Mouse (Mus musculus) Muller cell, postnatal 12 days (primary cell): ENCODE measurements at regions not wholly inside any gene's neighbourhood (a gene's known extent, or its start where the extent isn't known, plus 50 kb on each side); places are given as distances from the start of the nearest gene placed in this dataset.
"Not testable (repeated sequence)": the region's sequence is repeated elsewhere in the genome, so short reads cannot be mapped to it uniquely, and the experiment has no call there.

ENCODE experiments used
- DNase-seq: peaks from one replicate; pipeline ENCODE4 v3.0.0-alpha.2; 2015; ENCODE audit errors: inconsistent ontology term

- DNase-seq = not testable (repeated sequence)
Measured at GRCm38 (mm10) chr2:116526203-116526602, 352.3 kb upstream of the Tmco5 start.

- DNase-seq = no peak
Measured at GRCm38 (mm10) chr2:116536453-116536852, 342.0 kb upstream of the Tmco5 start.

GRCm38 (mm10) chr2:116559350-116559749, 319.1 kb upstream of the Tmco5 start:
- DNase-seq = no peak

- no peak for DNase-seq
Measured at GRCm38 (mm10) chr2:116583989-116584388, 294.5 kb upstream of the Tmco5 start.

- DNase-seq = no peak
Measured at GRCm38 (mm10) chr2:116586203-116586959, 292.1 kb upstream of the Tmco5 start.

GRCm38 (mm10) chr2:116605869-116606268, 272.6 kb upstream of the Tmco5 start:
- DNase-seq = no peak

GRCm38 (mm10) chr2:116639935-116640334, 238.6 kb upstream of the Tmco5 start:
- no peak for DNase-seq

- no peak for DNase-seq
Measured at GRCm38 (mm10) chr2:116652106-116652505, 226.4 kb upstream of the Tmco5 start.

- DNase-seq = no peak
Measured at GRCm38 (mm10) chr2:116685756-116686155, 192.7 kb upstream of the Tmco5 start.

GRCm38 (mm10) chr2:116697542-116697941, 180.9 kb upstream of the Tmco5 start:
- DNase-seq = no peak

- peak; percentile 47 for DNase-seq
Measured at GRCm38 (mm10) chr2:116704705-116705104, 173.8 kb upstream of the Tmco5 start.

- DNase-seq = no peak
Measured at GRCm38 (mm10) chr2:116709608-116710007, 168.9 kb upstream of the Tmco5 start.

- DNase-seq = no peak
Measured at GRCm38 (mm10) chr2:116716529-116717201, 161.8 kb upstream of the Tmco5 start.

GRCm38 (mm10) chr2:116718637-116719036, 159.9 kb upstream of the Tmco5 start:
- no peak for DNase-seq

- DNase-seq = peak; percentile 45
Measured at GRCm38 (mm10) chr2:116727591-116727990, 150.9 kb upstream of the Tmco5 start.

- peak; percentile 66 for DNase-seq
Measured at GRCm38 (mm10) chr2:116735702-116736101, 142.8 kb upstream of the Tmco5 start.

GRCm38 (mm10) chr2:116768459-116769047, 109.9 kb upstream of the Tmco5 start:
- DNase-seq = no peak

- DNase-seq = no peak
Measured at GRCm38 (mm10) chr2:116769186-116769585, 109.3 kb upstream of the Tmco5 start.

GRCm38 (mm10) chr2:116772569-116772968, 105.9 kb upstream of the Tmco5 start:
- no peak for DNase-seq

GRCm38 (mm10) chr2:116800141-116800540, 78.3 kb upstream of the Tmco5 start:
- no peak for DNase-seq

GRCm38 (mm10) chr2:116801578-116801977, 76.9 kb upstream of the Tmco5 start:
- no peak for DNase-seq

GRCm38 (mm10) chr2:116807207-116807606, 71.3 kb upstream of the Tmco5 start:
- DNase-seq = no peak

- DNase-seq = no peak
Measured at GRCm38 (mm10) chr2:116807636-116808035, 70.9 kb upstream of the Tmco5 start.
